Mouse (Mus musculus): ENCODE measurements around the gene Ppp4r2.

DNA sequence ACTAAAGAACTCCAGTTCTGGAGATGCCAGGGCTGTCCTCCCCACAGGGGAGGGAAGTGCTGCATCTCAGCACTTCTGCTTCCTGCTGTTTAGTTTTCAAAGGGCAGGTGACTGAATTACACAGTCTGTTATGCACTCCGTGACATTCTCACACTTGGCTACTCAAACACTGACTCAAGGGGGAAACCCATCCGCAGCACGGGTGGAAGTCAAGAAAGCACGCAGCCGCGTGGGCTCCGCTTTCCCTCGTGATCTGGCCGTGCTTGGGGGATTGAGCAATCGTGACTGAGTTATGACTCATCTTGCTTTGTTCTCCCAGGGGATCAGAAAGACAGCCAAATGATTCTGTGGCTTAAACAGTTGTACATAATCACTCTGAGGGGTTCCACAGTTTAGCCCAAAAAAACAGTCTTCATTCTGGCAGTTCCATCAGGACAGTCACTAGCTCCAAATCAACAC is 32.9 kb upstream of the Ppp4r2 start:
- TF ChIP-seq EP300 (optimal IDR thresholded peaks at IDR 0.05) (no peak), CTCF (IDR thresholded peaks at IDR 0.05; ENCODE audit: low read depth) (no peak)
